Mouse (Mus musculus): ENCODE results near the gene Fam155a. TPM values are rescaled to one million over a fixed set of nuclear protein-coding genes. Genes with fewer than 3 reads are reported as not detected.

Gene Fam155a
- polyA plus RNA-seq, 1 experiment: 0.19 TPM

DNA sequence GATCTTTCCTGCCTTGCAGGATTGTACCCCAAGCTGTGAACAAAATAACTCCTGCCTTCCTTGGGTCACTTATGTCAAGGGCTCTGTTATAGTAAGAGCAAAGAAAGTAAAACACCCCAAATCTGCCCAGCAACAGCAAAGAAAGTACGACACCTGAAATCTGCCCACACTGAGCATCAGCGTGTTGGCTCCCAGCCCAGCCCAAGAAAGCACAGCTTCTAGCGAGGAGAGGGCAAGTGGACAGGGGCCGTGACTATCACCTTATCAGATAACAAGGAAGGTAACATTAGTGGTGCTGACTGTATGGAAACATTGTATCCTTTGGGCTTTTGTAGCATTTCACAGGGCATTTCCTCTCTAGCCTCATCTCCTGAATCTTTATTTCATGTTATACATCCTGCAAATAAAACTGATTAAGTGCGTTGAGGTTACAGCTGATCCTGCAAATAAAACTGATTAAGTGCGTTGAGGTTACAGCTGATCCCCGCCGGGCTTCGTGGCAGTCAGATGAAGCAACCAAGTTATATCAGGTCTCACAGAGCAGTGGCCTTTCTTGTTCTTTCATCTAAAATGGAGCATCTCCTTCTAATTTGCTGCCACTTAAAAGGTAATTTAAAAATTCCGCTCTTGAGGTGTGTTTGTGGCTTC, 435.6 kb downstream of the Fam155a start:
- no peak for TF ChIP-seq CTCF (IDR thresholded peaks at IDR 0.05; ENCODE audit: borderline replicate concordance, insufficient read depth, low read length)
- no peak for TF ChIP-seq POLR2A (IDR thresholded peaks at IDR 0.05; ENCODE audit: low read depth, low read length)
- H3K4me3 ChIP-seq (ENCODE audit: insufficient read depth, low read length): no peak overlapping the region
- no peak overlapping the region for H3K27ac ChIP-seq (ENCODE audit: insufficient read depth, low read length)
- no peaks in the 10 kb centered on the region for H3K4me1 ChIP-seq (ENCODE audit: control insufficient read depth, insufficient read depth, low read length)

DNA sequence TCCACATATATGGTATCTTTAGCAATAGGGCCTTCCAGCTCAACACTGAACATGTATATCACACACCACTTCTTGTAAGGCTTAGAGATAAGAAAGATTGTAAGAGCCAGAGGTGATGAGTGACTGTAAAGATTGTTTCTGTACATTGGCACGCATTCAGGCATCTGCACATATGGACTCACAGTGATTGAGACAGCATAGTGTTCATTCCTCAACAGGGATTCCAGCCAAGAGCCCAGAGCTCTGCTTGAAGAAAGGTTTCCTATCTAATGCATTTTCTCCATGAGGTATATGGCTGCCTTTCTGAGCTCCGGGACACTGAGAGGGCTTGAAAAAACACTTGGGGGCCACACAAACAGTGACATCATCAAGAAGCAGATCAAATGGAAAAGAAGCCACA, 438.2 kb downstream of the Fam155a start:
- TF ChIP-seq POLR2A (IDR thresholded peaks at IDR 0.05; ENCODE audit: low read depth, low read length) (no peak), CTCF (IDR thresholded peaks at IDR 0.05; ENCODE audit: borderline replicate concordance, insufficient read depth, low read length) (no peak)
- no peaks in the 10 kb centered on the region for H3K4me1 ChIP-seq (ENCODE audit: control insufficient read depth, insufficient read depth, low read length)
- no peak overlapping the region for H3K27ac ChIP-seq (ENCODE audit: insufficient read depth, low read length)
- H3K4me3 ChIP-seq (ENCODE audit: insufficient read depth, low read length): no peak overlapping the region

DNA sequence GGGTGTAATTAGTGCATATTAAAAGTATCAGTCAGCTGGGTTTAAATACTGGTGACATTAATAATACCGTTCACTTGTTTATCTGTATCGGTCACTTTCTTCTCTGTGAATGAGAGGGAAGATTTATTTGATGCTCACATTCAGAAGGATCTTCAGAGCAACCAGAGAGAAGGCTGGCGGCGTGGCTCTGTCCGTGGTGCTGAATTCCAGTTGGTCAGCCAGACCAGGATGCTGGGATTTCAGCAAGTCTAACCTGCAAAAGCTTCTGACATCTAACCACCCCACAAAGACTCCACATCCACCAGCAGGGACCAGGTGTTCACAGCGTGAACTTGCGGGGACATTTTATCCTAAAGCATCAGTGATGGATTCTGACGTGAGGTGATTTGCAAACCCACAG, 461.5 kb downstream of the Fam155a start:
- TF ChIP-seq CTCF (IDR thresholded peaks at IDR 0.05; ENCODE audit: borderline replicate concordance, insufficient read depth, low read length) (no peak), POLR2A (IDR thresholded peaks at IDR 0.05; ENCODE audit: low read depth, low read length) (no peak)
- Histone ChIP-seq H3K27ac (ENCODE audit: insufficient read depth, low read length) (no peak overlapping the region), H3K4me1 (ENCODE audit: control insufficient read depth, insufficient read depth, low read length) (no peaks in the 10 kb centered on the region), H3K4me3 (ENCODE audit: insufficient read depth, low read length) (no peak overlapping the region)

DNA sequence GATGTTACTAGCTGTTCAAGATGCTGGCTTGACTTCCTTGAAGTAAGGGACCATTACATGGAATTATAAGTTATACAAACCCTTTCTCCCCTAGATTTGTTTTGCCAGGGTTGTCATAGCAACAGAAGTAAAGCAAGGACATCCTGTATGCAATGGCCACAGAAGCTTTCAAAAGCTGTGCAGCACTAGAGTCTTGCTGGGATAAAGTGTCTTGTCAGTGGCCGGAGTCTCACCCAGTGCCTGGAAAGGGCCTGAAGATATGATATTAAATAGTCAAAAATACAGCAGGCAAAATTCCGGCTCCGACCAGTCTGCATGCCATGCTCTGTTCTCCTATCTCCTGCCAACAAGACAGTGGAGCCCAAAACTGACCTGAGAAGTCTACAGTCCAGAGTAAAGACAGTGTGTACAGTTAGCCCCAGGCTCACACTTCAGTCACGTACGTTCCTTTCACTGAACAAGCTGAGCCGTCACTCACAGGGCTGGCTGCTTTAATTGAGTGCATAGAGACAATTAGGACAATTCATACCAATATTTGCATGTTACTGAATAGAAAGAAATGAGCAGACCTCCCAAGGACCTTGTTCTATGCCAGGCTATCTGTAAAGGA, 467.3 kb downstream of the Fam155a start:
- no peak overlapping the region for H3K27ac ChIP-seq (ENCODE audit: insufficient read depth, low read length)
- no peak overlapping the region for H3K4me3 ChIP-seq (ENCODE audit: insufficient read depth, low read length)
- TF ChIP-seq CTCF (IDR thresholded peaks at IDR 0.05; ENCODE audit: borderline replicate concordance, insufficient read depth, low read length): no peak
- TF ChIP-seq POLR2A (IDR thresholded peaks at IDR 0.05; ENCODE audit: low read depth, low read length): no peak
- no peaks in the 10 kb centered on the region for H3K4me1 ChIP-seq (ENCODE audit: control insufficient read depth, insufficient read depth, low read length)

DNA sequence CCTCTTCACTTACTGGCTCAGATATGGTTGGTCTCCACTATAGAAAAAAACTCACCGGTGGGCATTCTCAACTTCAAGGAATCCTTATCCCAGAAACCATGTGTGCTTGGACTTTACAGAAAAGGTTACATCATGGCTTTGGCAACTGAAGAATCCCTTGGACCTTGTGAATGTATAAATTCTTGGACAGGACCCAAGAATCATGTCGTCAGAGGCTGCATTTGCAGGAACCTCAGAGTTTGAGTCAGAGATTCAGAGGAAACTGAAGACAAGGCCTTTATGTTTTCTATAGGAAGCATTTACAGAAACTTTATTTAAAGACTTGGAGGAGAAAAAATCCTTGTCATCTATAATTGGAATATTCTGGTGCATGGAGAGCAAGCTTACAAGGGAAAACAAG, 475.9 kb downstream of the Fam155a start:
- Histone ChIP-seq H3K27ac (ENCODE audit: insufficient read depth, low read length) (no peak overlapping the region), H3K4me1 (ENCODE audit: control insufficient read depth, insufficient read depth, low read length) (peaks cover 3% of the 10 kb centered on the region; the same call in 1 of the 2 replicates), H3K4me3 (ENCODE audit: insufficient read depth, low read length) (no peak overlapping the region)
- no peak for TF ChIP-seq POLR2A (IDR thresholded peaks at IDR 0.05; ENCODE audit: low read depth, low read length)
- TF ChIP-seq CTCF (IDR thresholded peaks at IDR 0.05; ENCODE audit: borderline replicate concordance, insufficient read depth, low read length): no peak

DNA sequence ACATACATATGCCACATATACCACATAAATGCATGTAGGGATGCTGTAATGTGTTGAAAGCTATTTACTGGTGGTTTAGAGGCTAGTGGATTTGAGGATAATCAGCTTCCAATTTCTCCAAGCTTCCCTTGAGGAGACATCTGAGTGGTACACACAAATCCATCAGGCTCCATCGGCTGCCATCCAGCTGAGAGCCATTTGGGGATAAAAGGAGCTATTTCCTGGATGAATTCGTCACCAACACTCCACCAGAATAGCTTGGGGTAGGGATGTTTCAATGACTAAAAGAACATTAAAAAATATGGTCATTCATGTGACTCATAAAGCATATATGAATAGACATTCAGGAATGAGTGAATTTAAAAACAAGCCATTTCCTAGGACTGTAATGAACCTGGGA, 478.4 kb downstream of the Fam155a start:
- H3K27ac ChIP-seq (ENCODE audit: insufficient read depth, low read length): no peak overlapping the region
- TF ChIP-seq CTCF (IDR thresholded peaks at IDR 0.05; ENCODE audit: borderline replicate concordance, insufficient read depth, low read length): no peak
- TF ChIP-seq POLR2A (IDR thresholded peaks at IDR 0.05; ENCODE audit: low read depth, low read length): no peak
- peaks cover 3% of the 10 kb centered on the region; the same call in 1 of the 2 replicates for H3K4me1 ChIP-seq (ENCODE audit: control insufficient read depth, insufficient read depth, low read length)
- no peak overlapping the region for H3K4me3 ChIP-seq (ENCODE audit: insufficient read depth, low read length)

DNA sequence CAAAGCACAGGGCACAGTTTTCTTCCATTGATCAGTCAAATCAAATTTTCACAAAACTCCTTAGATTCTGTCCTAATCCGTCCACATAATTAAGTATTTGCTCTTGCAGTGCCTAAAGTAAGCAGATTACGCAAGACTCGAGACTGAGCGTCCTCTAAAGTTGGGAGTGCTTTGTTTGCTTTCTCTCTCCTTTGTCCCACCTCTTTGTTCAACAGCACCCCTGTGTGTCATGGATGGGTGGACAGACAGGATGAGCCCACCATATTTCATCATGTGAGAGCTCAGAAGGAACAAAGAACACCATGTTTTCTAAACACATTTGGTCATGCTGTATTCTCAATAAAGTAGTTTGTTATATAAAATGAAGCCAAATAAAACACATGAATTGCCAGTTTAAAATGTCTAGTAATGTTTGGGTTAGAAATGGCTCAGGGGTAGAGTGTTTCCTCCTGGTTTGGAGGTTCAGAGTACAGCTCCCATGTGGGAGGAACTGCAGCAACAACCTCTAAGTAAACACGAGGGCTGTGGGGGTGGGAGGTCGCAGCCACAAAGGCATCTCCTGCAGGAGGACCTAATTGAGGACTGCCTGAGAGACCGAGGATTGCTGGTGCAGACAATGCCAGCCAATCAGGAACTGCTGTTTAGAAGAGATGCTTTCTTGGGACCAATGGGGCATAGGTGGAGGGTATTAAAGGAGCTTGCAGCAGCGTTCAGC, 482.8 kb downstream of the Fam155a start:
- no peak for TF ChIP-seq POLR2A (IDR thresholded peaks at IDR 0.05; ENCODE audit: low read depth, low read length)
- no peak for TF ChIP-seq CTCF (IDR thresholded peaks at IDR 0.05; ENCODE audit: borderline replicate concordance, insufficient read depth, low read length)
- no peak overlapping the region for H3K4me3 ChIP-seq (ENCODE audit: insufficient read depth, low read length)
- no peaks in the 10 kb centered on the region; the same call in 1 of the 2 replicates for H3K4me1 ChIP-seq (ENCODE audit: control insufficient read depth, insufficient read depth, low read length)
- no peak overlapping the region for H3K27ac ChIP-seq (ENCODE audit: insufficient read depth, low read length)

DNA sequence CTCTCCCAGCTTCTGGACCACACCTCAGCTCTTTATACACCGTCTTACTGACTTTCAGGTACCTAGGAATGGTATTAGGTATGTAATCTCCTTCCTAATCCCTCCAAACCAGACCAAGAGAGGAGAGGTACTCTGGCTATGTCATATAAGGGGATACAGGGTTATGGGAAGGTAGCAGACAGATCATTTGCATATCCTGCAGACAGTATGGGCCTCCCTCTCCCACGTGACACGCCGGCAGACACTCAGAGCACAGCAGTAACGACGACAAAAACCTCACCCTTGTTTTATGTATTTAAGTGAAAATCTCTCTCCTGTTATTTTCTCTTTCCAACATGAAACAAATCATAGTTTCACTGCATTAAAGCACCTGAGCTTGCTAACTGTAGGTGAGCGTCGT, 496.8 kb downstream of the Fam155a start:
- H3K27ac ChIP-seq (ENCODE audit: insufficient read depth, low read length): no peak overlapping the region
- H3K4me3 ChIP-seq (ENCODE audit: insufficient read depth, low read length): no peak overlapping the region
- TF ChIP-seq CTCF (IDR thresholded peaks at IDR 0.05; ENCODE audit: borderline replicate concordance, insufficient read depth, low read length) (no peak), POLR2A (IDR thresholded peaks at IDR 0.05; ENCODE audit: low read depth, low read length) (no peak)
- no peaks in the 10 kb centered on the region for H3K4me1 ChIP-seq (ENCODE audit: control insufficient read depth, insufficient read depth, low read length)

DNA sequence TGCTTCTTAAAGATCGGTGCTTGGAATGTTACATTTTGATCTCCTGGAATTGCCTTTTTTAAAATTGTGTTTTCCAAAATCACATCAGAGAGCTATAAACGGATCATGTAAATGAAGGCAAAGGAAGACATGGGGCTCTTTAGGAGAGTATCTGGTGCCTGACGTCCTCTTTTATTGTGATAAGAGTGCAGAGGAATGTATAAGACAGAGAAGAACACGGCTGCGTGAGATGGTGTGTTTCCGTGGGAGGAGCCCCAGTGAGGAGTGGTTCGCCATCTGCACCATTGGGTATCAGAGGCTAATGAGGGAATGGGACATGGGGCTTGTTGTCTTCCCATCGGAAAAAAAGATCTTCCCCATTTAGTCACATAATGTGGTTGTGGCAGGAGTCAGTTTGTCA, 506.6 kb downstream of the Fam155a start:
- no peak overlapping the region for H3K27ac ChIP-seq (ENCODE audit: insufficient read depth, low read length)

DNA sequence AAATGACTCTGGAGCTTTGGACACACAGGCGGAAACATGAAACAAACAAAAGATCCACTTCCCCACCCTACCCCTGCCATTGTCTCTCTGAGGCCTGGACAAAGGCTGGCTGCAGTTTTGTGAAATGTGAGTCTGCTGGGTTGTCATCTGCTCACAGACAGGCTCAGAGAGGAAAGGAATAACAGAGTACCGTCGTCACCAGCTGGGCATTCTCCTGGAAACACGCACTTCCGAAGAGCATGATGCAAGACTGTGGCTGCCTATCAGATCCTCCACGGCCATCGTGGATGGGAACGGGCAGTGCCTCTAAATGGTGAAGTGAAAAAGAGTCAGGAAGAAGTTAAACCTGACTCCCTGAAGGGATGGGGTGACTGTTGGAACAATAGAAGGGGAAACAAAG, 509.4 kb downstream of the Fam155a start:
- Histone ChIP-seq H3K4me3 (ENCODE audit: insufficient read depth, low read length) (no peak overlapping the region), H3K4me1 (ENCODE audit: control insufficient read depth, insufficient read depth, low read length) (no peaks in the 10 kb centered on the region), H3K27ac (ENCODE audit: insufficient read depth, low read length) (no peak overlapping the region)
- TF ChIP-seq POLR2A (IDR thresholded peaks at IDR 0.05; ENCODE audit: low read depth, low read length): no peak
- TF ChIP-seq CTCF (IDR thresholded peaks at IDR 0.05; ENCODE audit: borderline replicate concordance, insufficient read depth, low read length): no peak

More for the DNA sequence above, 506.6 kb downstream of the Fam155a start:
- no peak overlapping the region for H3K4me3 ChIP-seq (ENCODE audit: insufficient read depth, low read length)
- no peaks in the 10 kb centered on the region for H3K4me1 ChIP-seq (ENCODE audit: control insufficient read depth, insufficient read depth, low read length)
- TF ChIP-seq CTCF (IDR thresholded peaks at IDR 0.05; ENCODE audit: borderline replicate concordance, insufficient read depth, low read length) (no peak), POLR2A (IDR thresholded peaks at IDR 0.05; ENCODE audit: low read depth, low read length) (no peak)

Data from embryonic fibroblast, embryonic 13.5 days (primary cell).